In genomic region chr16:85071248-85071647, GRCm38 (mm10) we compare ENCODE assay signal across 22 mouse cellular contexts.
DNase-seq lines count a peak whose midpoint lies in the region; ATAC-seq and TF ChIP-seq lines count a peak whose summit lies in the region.
"Had no signal": no experiment of that assay in that cellular context is flagged by ENCODE, and none has a peak within 500 bp of the region (broad histone marks: within the 10 kb centered on the region; RNA-seq: fewer than 3 reads in every experiment).

No protein-coding gene starts in this region.

- no peaks in the 10 kb centered on the region for H3K27me3 ChIP-seq in CH12.LX (replicated peaks)
- H3K27me3 ChIP-seq in kidney, embryonic 15.5 days, result no peaks in the 10 kb centered on the region
- H3K27me3 ChIP-seq: limb, embryonic 12.5 days; liver, embryonic 12.5 days; lung, embryonic 15.5 days; midbrain, embryonic 12.5 days had no signal

- 85% methylated on average over 1 of the region's 1 CpGs for WGBS in bone marrow, adult 2 months
- 79% methylated on average over 1 of the region's 1 CpGs for WGBS in kidney, embryonic 15.5 days
- WGBS in macrophage (ENCODE audit: missing documents), result 100% methylated on average over 1 of the region's 1 CpGs

- DNase-seq in CH12.LX (ENCODE audit: extremely low read depth), result no peak
- DNase-seq in cerebellum, postnatal 4 days (ENCODE audit: low spot score in 2 of 2), result no peak
- DNase-seq in right cerebral cortex, adult 18-20 months, result no peak
- DNase-seq in adrenal gland, adult 18-20 months (ENCODE audit: low spot score in 2 of 2), result no peak
- DNase-seq: adrenal gland, postnatal 10 days; cerebellum, adult 2 months; cerebellum, postnatal 36 days; gastrocnemius, postnatal 14 days; layer of hippocampus, adult 9-11 months; thymus, postnatal 4 days had no signal

- TF ChIP-seq RAD21 in CH12.LX (IDR thresholded peaks at IDR 0.05; ENCODE audit: low read depth, low read length), result no peak

- peaks cover 4% of the 10 kb centered on the region for H3K9me3 ChIP-seq in CH12.LX (replicated peaks; ENCODE audit: low read length)
- H3K9me3 ChIP-seq in kidney, embryonic 15.5 days (replicated peaks), result no peaks in the 10 kb centered on the region
- H3K9me3 ChIP-seq: forebrain, embryonic 10.5 days; hindbrain, embryonic 10.5 days; limb, embryonic 12.5 days; liver, embryonic 12.5 days; lung, embryonic 15.5 days; midbrain, embryonic 12.5 days had no signal

- H3K79me2 ChIP-seq in CH12.LX (replicated peaks; ENCODE audit: control insufficient read depth, extremely low read depth, insufficient read depth, poor library complexity, severe bottlenecking) (no peaks in the 10 kb centered on the region), macrophage (ENCODE audit: inconsistent target) (peaks cover 65% of the 10 kb centered on the region)

- peak overlapping the region; percentile 57; the same call in 1 of the 2 replicates for H3K27ac ChIP-seq in CH12.LX (ENCODE audit: insufficient read depth, low read depth)
- peak overlapping the region; percentile 73 for H3K27ac ChIP-seq in bone marrow, adult 2 months (ENCODE audit: control insufficient read depth, insufficient read depth, low read depth, low read length, poor library complexity)
- H3K27ac ChIP-seq in kidney, embryonic 15.5 days, result peak overlapping the region; percentile 60; the same call in 1 of the 2 replicates
- peak overlapping the region; percentile 94 for H3K27ac ChIP-seq in macrophage
- H3K27ac ChIP-seq: forebrain, embryonic 10.5 days; hindbrain, embryonic 10.5 days; hindbrain, postnatal 0 days; limb, embryonic 12.5 days; liver, embryonic 12.5 days; lung, embryonic 15.5 days; midbrain, embryonic 12.5 days had no signal

- TF ChIP-seq POLR2A in CH12.LX (IDR thresholded peaks at IDR 0.05; ENCODE audit: low read depth, low read length), result no peak
- TF ChIP-seq POLR2A in bone marrow, adult 2 months (IDR thresholded peaks at IDR 0.05; ENCODE audit: borderline replicate concordance, control insufficient read depth, low read depth, low read length), result no peak

- H3K4me1 ChIP-seq in CH12.LX (ENCODE audit: control insufficient read depth in 1 of 2, insufficient read depth in 2 of 2), result peaks cover 14 to 25% of the 10 kb centered on the region in 2 experiments
- H3K4me1 ChIP-seq in bone marrow, adult 2 months (ENCODE audit: control insufficient read depth, insufficient read depth, low read length), result peaks cover 3% of the 10 kb centered on the region; the same call in 1 of the 2 replicates
- H3K4me1 ChIP-seq in kidney, embryonic 15.5 days, result peaks cover 12% of the 10 kb centered on the region
- H3K4me1 ChIP-seq: forebrain, embryonic 10.5 days; limb, embryonic 12.5 days; liver, embryonic 12.5 days had no signal

- H3K4me3 ChIP-seq in CH12.LX (replicated peaks in 1 of 3; ENCODE audit: low read depth in 2 of 3, low read length in 2 of 3, poor library complexity in 1 of 3), result no peak overlapping the region
- H3K4me3 ChIP-seq in bone marrow, adult 2 months (replicated peaks; ENCODE audit: control insufficient read depth, low read depth, low read length), result no peak overlapping the region
- no peak overlapping the region for H3K4me3 ChIP-seq in kidney, embryonic 15.5 days (replicated peaks)
- no peak overlapping the region for H3K4me3 ChIP-seq in macrophage (ENCODE audit: inconsistent target)
- H3K4me3 ChIP-seq: forebrain, embryonic 10.5 days; hindbrain, embryonic 10.5 days; limb, embryonic 12.5 days; liver, embryonic 12.5 days; lung, embryonic 15.5 days; midbrain, embryonic 12.5 days; myocyte had no signal

- H3K9ac ChIP-seq in CH12.LX (ENCODE audit: insufficient read depth, low read depth), result no peak overlapping the region
- H3K9ac ChIP-seq in kidney, embryonic 15.5 days, result no peak overlapping the region
- H3K9ac ChIP-seq: limb, embryonic 12.5 days; liver, embryonic 12.5 days; lung, embryonic 15.5 days; midbrain, embryonic 12.5 days had no signal

- in situ Hi-C loops in CH12.LX (cut with MboI; ENCODE audit: low pct_ligation_motif_present, low pct_unique_long_range_greater_than_20kb, low sequenced_read_pairs), result no loop called here

- no peak for TF ChIP-seq CTCF in CH12.LX (conservative IDR thresholded peaks at IDR 0.05 in 1 of 2, IDR thresholded peaks at IDR 0.05 in 1 of 2; ENCODE audit: low read depth in 2 of 2, low read length in 2 of 2)
- TF ChIP-seq CTCF in bone marrow, adult 2 months (IDR thresholded peaks at IDR 0.05; ENCODE audit: control insufficient read depth, insufficient read depth, low read length), result no peak

- H3K36me3 ChIP-seq in CH12.LX (replicated peaks in 1 of 2; ENCODE audit: control insufficient read depth in 1 of 2, insufficient read depth in 1 of 2, low read length in 1 of 2) (peaks cover 17 to 52% of the 10 kb centered on the region in 2 experiments), macrophage (ENCODE audit: inconsistent target) (peaks cover 12% of the 10 kb centered on the region; the same call in 1 of the 2 replicates)
- H3K36me3 ChIP-seq in kidney, embryonic 15.5 days, result peaks cover 63% of the 10 kb centered on the region
- H3K36me3 ChIP-seq: liver, embryonic 12.5 days had no signal

- TF ChIP-seq EP300 in CH12.LX (IDR thresholded peaks at IDR 0.05; ENCODE audit: low read length), result no peak

- dilution Hi-C loops in CH12.LX (cut with MboI; ENCODE audit: extremely low pct_ligation_motif_present, extremely low pct_unique_long_range_greater_than_20kb, low sequenced_read_pairs), result no loop called here

- ATAC-seq in kidney, embryonic 15.5 days (replicated peaks; ENCODE audit: low FRiP score), result peak; percentile 90
- ATAC-seq: hindbrain, postnatal 0 days; intestine, postnatal 0 days; liver, embryonic 12.5 days had no signal

- no peak overlapping the region for H3K4me2 ChIP-seq in CH12.LX (ENCODE audit: insufficient read depth, low read depth, poor library complexity, severe bottlenecking)
- H3K4me2 ChIP-seq in kidney, embryonic 15.5 days, result no peak overlapping the region
- H3K4me2 ChIP-seq: limb, embryonic 12.5 days; liver, embryonic 12.5 days; lung, embryonic 15.5 days; midbrain, embryonic 12.5 days had no signal

TF ChIP-seq in CH12.LX, 34 proteins besides CTCF, POLR2A, EP300 and RAD21:
- 0 out of 2 replicates have a peak, but pooled peaks have one; percentile 34 for TF ChIP-seq SIN3A (IDR thresholded peaks at IDR 0.05; ENCODE audit: low read length)
- no peak for TF ChIP-seq KAT2A (IDR thresholded peaks at IDR 0.05; ENCODE audit: insufficient replicate concordance, low read length)
- TF ChIP-seq MXI1 (IDR thresholded peaks at IDR 0.05; ENCODE audit: low read depth, low read length), result 0 out of 2 replicates have a peak, but pooled peaks have one; percentile 10
- no peak for TF ChIP-seq USF1 (IDR thresholded peaks at IDR 0.05; ENCODE audit: low read depth, low read length)
- no peak for TF ChIP-seq MAZ (IDR thresholded peaks at IDR 0.05; ENCODE audit: low read depth, low read length)
- TF ChIP-seq JUND (conservative IDR thresholded peaks at IDR 0.05; ENCODE audit: low read depth, low read length), result no peak
- TF ChIP-seq E2F4 (IDR thresholded peaks at IDR 0.05; ENCODE audit: insufficient replicate concordance, low read depth, low read length), result no peak
- TF ChIP-seq USF2 (conservative IDR thresholded peaks at IDR 0.05; ENCODE audit: low read depth, low read length), result no peak
- TF ChIP-seq MAX (IDR thresholded peaks at IDR 0.05; ENCODE audit: low read length), result peak; percentile 19
TF ChIP-seq in CH12.LX: peak in this region for 3.
